Mouse (Mus musculus): ENCODE data around the gene Tgfa. TPM values are rescaled to one million over a fixed set of nuclear protein-coding genes. Genes with fewer than 3 reads are reported as not detected.

The Tgfa gene
- polyA plus RNA-seq, 1 experiment: 18.6 TPM

DNA sequence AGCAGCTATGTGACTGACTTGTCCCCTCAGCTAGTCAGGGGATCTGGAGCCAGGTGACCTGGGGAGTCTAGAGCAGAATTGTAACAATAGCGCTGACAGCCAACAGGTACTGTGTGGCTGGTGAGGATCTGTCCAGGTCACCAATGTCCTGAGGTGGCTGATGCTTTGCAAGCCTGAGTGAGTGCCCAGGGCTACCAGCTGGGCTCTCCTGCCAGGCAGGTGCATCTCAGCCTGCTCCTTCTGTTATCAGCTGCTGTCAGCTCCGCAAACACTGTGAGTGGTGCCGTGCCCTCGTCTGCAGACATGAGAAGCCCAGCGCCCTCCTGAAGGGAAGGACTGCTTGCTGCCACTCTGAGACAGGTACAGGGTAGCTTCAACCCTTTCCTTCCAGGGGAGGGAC lies 76.1 kb downstream of the Tgfa start:
- Histone ChIP-seq H3K4me3 (ENCODE audit: insufficient read depth, low read length) (no peak overlapping the region), H3K27ac (ENCODE audit: insufficient read depth, low read length) (no peak overlapping the region), H3K4me1 (ENCODE audit: control insufficient read depth, insufficient read depth, low read length) (no peaks in the 10 kb centered on the region)
- TF ChIP-seq CTCF (IDR thresholded peaks at IDR 0.05; ENCODE audit: extremely low read depth, insufficient read depth, low read length) (no peak), POLR2A (IDR thresholded peaks at IDR 0.05; ENCODE audit: extremely low read depth, insufficient read depth, low read length) (no peak)

DNA sequence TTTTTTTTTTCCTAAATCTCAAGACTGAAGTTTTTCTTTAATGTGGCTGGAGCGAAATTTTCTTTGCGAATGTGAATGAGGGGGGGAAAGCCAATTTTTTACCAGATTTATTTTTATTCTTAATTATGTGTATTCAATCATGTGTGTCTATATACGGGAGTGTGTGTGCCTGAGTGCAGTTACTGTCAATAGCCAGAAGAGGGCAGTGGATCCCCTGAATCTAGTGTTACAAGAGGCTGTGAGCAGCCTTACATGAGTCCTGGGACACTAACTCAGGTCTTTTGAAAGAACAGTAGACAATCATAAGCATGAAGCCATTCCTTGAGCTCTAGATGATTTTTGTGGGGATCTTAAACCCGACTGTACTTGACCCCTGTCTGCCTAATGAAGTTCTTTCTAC lies 80.7 kb downstream of the Tgfa start:
- no peaks in the 10 kb centered on the region for H3K4me1 ChIP-seq (ENCODE audit: control insufficient read depth, insufficient read depth, low read length)
- TF ChIP-seq POLR2A (IDR thresholded peaks at IDR 0.05; ENCODE audit: extremely low read depth, insufficient read depth, low read length) (no peak), CTCF (IDR thresholded peaks at IDR 0.05; ENCODE audit: extremely low read depth, insufficient read depth, low read length) (0 out of 2 replicates have a peak, but pooled peaks have one; percentile 6)
- no peak overlapping the region for H3K4me3 ChIP-seq (ENCODE audit: insufficient read depth, low read length)
- no peak overlapping the region for H3K27ac ChIP-seq (ENCODE audit: insufficient read depth, low read length)

DNA sequence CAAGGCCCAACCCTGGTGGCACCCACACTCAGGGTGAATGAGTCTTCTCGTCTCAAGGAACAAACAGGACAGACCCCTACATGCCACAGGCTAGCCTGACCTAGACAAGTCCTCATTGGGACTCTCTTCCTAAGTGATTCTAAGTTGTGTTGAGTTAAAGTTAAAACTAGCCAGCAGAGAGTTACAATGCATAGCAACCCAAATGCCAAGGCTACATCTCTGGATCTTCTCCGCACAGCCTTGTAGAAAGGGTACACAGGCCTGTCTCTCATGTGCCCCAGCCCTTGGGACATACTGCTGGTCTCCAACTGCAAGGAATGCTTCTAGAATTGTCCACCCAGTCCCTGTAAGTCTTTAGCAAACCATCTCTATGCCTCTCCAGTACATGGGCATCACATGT lies 81.8 kb downstream of the Tgfa start:
- H3K27ac ChIP-seq (ENCODE audit: insufficient read depth, low read length): no peak overlapping the region
- H3K4me1 ChIP-seq (ENCODE audit: control insufficient read depth, insufficient read depth, low read length): no peaks in the 10 kb centered on the region; the same call in 1 of the 2 replicates
- no peak for TF ChIP-seq POLR2A (IDR thresholded peaks at IDR 0.05; ENCODE audit: extremely low read depth, insufficient read depth, low read length)
- no peak for TF ChIP-seq CTCF (IDR thresholded peaks at IDR 0.05; ENCODE audit: extremely low read depth, insufficient read depth, low read length)
- H3K4me3 ChIP-seq (ENCODE audit: insufficient read depth, low read length): no peak overlapping the region

DNA sequence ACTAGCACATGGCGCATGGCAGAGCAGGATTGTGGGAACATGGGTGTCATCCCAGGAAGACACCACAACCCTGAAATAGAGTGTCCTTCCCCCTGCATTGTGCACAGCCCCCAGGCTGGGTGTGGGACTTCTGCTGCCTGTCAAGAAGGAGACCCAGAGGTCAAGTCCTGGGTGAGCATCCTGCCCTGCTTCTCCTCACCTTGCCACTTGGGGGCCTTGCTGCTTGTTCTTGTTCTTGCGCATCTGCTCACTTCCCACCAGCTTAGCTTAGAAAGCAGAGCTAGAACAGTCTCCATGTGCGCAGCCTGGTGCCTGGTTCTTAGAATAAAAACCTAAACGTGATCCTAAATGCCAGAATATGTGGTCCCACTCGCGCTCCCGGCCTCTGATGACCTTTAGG lies 82.6 kb downstream of the Tgfa start:
- TF ChIP-seq POLR2A (IDR thresholded peaks at IDR 0.05; ENCODE audit: extremely low read depth, insufficient read depth, low read length) (no peak), CTCF (IDR thresholded peaks at IDR 0.05; ENCODE audit: extremely low read depth, insufficient read depth, low read length) (peak; percentile 20; the same call in 1 of the 2 replicates)
- H3K4me3 ChIP-seq (ENCODE audit: insufficient read depth, low read length): no peak overlapping the region
- no peak overlapping the region for H3K27ac ChIP-seq (ENCODE audit: insufficient read depth, low read length)
- H3K4me1 ChIP-seq (ENCODE audit: control insufficient read depth, insufficient read depth, low read length): peaks cover 2% of the 10 kb centered on the region; the same call in 1 of the 2 replicates

DNA sequence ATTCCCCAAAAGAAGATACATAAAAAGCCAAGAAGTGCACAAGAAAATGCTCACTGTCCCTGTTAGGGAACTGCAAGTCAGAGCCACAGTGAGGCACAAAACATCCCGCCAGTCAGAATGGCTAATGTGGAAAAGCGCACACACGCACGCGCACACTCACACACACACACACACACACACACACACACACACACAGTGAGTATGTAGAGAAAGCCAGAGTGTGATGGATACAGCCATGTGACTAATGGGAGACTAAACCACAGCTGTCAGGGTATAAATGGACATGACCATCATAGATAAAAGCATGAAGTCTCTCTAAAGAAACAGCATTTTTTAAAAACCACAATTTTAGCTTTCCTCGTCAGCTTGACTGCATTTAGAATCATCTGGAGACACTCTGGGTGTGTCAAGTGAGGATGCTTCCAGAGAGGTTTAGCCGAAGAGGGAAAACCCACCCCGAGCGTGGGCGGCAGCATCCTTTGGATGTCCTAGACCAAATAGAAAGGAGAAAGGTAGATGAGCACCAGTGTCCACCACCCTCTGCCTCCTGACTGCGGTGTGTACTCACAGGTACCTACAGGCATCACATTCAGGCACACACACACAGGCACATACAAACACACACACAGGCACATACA lies 86.7 kb downstream of the Tgfa start:
- Histone ChIP-seq H3K4me1 (ENCODE audit: control insufficient read depth, insufficient read depth, low read length) (peaks cover 2% of the 10 kb centered on the region; the same call in 1 of the 2 replicates), H3K27ac (ENCODE audit: insufficient read depth, low read length) (no peak overlapping the region), H3K4me3 (ENCODE audit: insufficient read depth, low read length) (no peak overlapping the region)
- TF ChIP-seq CTCF (IDR thresholded peaks at IDR 0.05; ENCODE audit: extremely low read depth, insufficient read depth, low read length) (no peak), POLR2A (IDR thresholded peaks at IDR 0.05; ENCODE audit: extremely low read depth, insufficient read depth, low read length) (no peak)

DNA sequence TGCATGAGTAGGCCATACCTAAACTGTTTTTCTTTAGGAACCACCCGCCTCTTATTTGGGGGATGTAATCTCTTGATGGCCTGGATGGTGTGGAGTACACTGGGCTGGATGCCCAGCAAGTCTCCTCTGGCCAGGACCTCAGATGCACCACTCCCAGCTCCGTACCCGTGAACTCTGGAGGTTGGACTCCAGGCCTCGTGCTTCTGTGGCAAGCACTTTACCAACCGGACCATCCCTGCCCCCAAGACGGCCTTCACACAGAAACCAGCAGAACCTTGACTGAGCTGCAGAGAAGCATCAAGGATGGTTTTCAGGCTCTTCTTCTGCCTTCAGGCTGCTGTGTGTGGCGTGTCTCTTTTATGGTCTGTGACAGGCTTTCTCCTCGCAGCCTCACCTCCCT lies 98.3 kb downstream of the Tgfa start:
- no peak overlapping the region for H3K27ac ChIP-seq (ENCODE audit: insufficient read depth, low read length)
- H3K4me1 ChIP-seq (ENCODE audit: control insufficient read depth, insufficient read depth, low read length): no peaks in the 10 kb centered on the region
- H3K4me3 ChIP-seq (ENCODE audit: insufficient read depth, low read length): no peak overlapping the region
- TF ChIP-seq POLR2A (IDR thresholded peaks at IDR 0.05; ENCODE audit: extremely low read depth, insufficient read depth, low read length) (no peak), CTCF (IDR thresholded peaks at IDR 0.05; ENCODE audit: extremely low read depth, insufficient read depth, low read length) (no peak)

DNA sequence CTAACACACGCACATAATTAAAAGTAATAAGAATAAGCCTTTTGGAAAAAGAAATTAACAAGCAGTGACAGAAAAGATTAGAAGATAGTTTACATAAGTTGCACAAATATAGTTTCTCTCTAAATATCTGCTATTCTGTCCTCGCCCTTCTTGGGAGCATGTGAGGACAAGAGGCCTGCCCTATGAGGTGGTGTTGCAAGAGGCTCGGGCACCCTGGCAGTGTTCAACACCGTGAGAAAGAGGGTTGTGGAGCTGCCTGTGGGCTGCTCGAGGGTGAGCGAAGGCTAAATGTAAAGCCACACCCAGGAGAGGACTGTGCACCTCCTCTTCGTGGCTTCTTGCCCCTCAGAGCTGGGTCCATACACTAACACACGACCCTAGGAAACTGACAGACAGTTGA lies 100.4 kb downstream of the Tgfa start:
- TF ChIP-seq POLR2A (IDR thresholded peaks at IDR 0.05; ENCODE audit: extremely low read depth, insufficient read depth, low read length) (no peak), CTCF (IDR thresholded peaks at IDR 0.05; ENCODE audit: extremely low read depth, insufficient read depth, low read length) (no peak)
- Histone ChIP-seq H3K4me1 (ENCODE audit: control insufficient read depth, insufficient read depth, low read length) (no peaks in the 10 kb centered on the region), H3K4me3 (ENCODE audit: insufficient read depth, low read length) (no peak overlapping the region)

DNA sequence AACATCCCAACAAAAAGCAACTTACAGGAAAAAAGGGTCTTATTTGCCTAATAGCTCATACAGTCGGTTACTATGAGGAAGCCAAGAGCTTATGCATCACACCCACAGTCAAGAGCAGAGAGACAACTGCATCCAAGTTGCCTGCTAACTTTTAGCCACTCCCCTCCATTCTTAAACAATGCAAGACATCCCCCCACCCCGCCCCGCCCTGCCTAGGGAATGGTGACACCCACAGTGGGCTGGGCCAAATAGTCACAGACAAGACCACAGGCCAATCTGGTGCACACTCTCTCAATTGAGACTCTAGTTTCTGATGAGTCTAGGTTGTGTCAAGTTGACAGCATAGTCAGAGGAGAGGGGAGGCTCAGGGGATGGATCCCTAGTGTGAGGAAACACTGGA lies 101.1 kb downstream of the Tgfa start:
- Histone ChIP-seq H3K4me1 (ENCODE audit: control insufficient read depth, insufficient read depth, low read length) (no peaks in the 10 kb centered on the region), H3K27ac (ENCODE audit: insufficient read depth, low read length) (no peak overlapping the region), H3K4me3 (ENCODE audit: insufficient read depth, low read length) (no peak overlapping the region)
- TF ChIP-seq CTCF (IDR thresholded peaks at IDR 0.05; ENCODE audit: extremely low read depth, insufficient read depth, low read length): no peak

More for the DNA sequence above, 100.4 kb downstream of the Tgfa start:
- no peak overlapping the region for H3K27ac ChIP-seq (ENCODE audit: insufficient read depth, low read length)

DNA sequence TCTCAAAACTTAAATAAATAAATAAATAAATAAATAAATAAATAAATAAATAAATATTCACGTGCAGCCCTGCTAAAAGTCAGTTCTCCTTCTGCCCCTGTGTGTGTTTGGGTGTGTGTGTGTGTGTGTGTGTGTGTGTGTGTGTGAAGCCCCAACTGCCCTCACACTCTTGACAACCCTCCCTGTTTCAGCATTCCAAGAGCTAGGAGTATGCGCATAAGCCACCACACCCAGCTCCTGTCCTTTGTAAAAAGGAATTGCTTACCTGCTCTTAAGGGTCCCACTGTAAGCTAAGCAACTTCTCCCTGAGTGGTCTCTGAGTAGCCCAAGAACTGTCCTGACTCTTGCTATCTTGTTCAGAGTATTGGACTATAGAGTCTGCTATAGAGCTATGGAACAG lies 101.9 kb downstream of the Tgfa start:
- Histone ChIP-seq H3K27ac (ENCODE audit: insufficient read depth, low read length) (no peak overlapping the region), H3K4me3 (ENCODE audit: insufficient read depth, low read length) (no peak overlapping the region), H3K4me1 (ENCODE audit: control insufficient read depth, insufficient read depth, low read length) (no peaks in the 10 kb centered on the region)
- TF ChIP-seq POLR2A (IDR thresholded peaks at IDR 0.05; ENCODE audit: extremely low read depth, insufficient read depth, low read length) (no peak), CTCF (IDR thresholded peaks at IDR 0.05; ENCODE audit: extremely low read depth, insufficient read depth, low read length) (no peak)

DNA sequence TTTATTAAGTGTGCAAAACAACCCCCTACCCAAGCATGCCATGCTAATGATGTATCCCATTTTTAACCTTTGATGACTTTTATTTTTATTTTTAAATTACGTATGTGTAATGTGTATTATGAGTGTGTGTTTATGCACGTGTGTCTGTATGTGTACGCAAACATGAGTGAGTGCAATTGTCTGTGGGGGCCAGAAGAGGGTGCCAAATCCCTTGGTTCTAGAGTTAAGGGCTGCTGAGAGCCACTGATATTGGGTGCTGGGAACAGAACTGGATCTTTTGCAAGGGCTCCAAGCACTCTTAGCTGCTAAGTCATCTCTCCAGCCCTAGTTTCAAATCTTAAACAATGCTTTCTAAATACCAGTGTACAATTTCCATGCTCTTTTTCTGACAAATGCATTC lies 103.9 kb downstream of the Tgfa start:
- H3K4me1 ChIP-seq (ENCODE audit: control insufficient read depth, insufficient read depth, low read length): no peaks in the 10 kb centered on the region
- no peak overlapping the region for H3K27ac ChIP-seq (ENCODE audit: insufficient read depth, low read length)
- no peak overlapping the region for H3K4me3 ChIP-seq (ENCODE audit: insufficient read depth, low read length)
- TF ChIP-seq POLR2A (IDR thresholded peaks at IDR 0.05; ENCODE audit: extremely low read depth, insufficient read depth, low read length) (no peak), CTCF (IDR thresholded peaks at IDR 0.05; ENCODE audit: extremely low read depth, insufficient read depth, low read length) (no peak)
